9 mouse cellular contexts compared by ENCODE assay signal in genomic region chr13:98496917-98497870, GRCm38 (mm10). TPM values are rescaled to one million over a fixed set of nuclear protein-coding genes. Genes with fewer than 3 reads are reported as not detected.
DNase-seq lines count a peak whose midpoint lies in the region; ATAC-seq and TF ChIP-seq lines count a peak whose summit lies in the region.
"Had no signal": no experiment of that assay in that cellular context is flagged by ENCODE, and none has a peak within 500 bp of the region (broad histone marks: within the 10 kb centered on the region; RNA-seq: fewer than 3 reads in every experiment).

No protein-coding gene starts in this region.

- 32% methylated on average over 16 of the region's 16 CpGs for whole genome bisulfite sequencing in lung, postnatal 0 days
- 38% methylated on average over 16 of the region's 16 CpGs for WGBS in lung, adult 2 months
- WGBS in forebrain, embryonic 15.5 days, result 12% methylated on average over 16 of the region's 16 CpGs
- 32% methylated on average over 16 of the region's 16 CpGs for WGBS in limb, embryonic 11.5 days

- no peak for ATAC-seq in lung, postnatal 0 days
- peak; percentile 85 for ATAC-seq in forebrain, embryonic 15.5 days (replicated peaks)
- ATAC-seq in limb, embryonic 11.5 days (ENCODE audit: insufficient number of reproducible peaks, low FRiP score, low TSS enrichment, low read depth), result no peak

- no peaks in the 10 kb centered on the region for H3K36me3 ChIP-seq in lung, postnatal 0 days (ENCODE audit: insufficient read depth, low read length)
- no peaks in the 10 kb centered on the region for H3K36me3 ChIP-seq in forebrain, embryonic 15.5 days
- no peaks in the 10 kb centered on the region for H3K36me3 ChIP-seq in limb, embryonic 11.5 days (ENCODE audit: control insufficient read depth, insufficient read depth, low read length)
- H3K36me3 ChIP-seq: liver, embryonic 15.5 days had no signal

- no peak overlapping the region for H3K27ac ChIP-seq in lung, postnatal 0 days (ENCODE audit: low read length)
- H3K27ac ChIP-seq in forebrain, embryonic 15.5 days (replicated peaks), result no peak overlapping the region
- H3K27ac ChIP-seq in limb, embryonic 11.5 days (replicated peaks; ENCODE audit: low read depth, low read length), result no peak overlapping the region
- H3K27ac ChIP-seq: liver, embryonic 15.5 days had no signal

- no peak for TF ChIP-seq POLR2A in lung, adult 2 months (IDR thresholded peaks at IDR 0.05; ENCODE audit: borderline replicate concordance, extremely low read depth, low read depth, low read length)

- H3K27me3 ChIP-seq in lung, postnatal 0 days (replicated peaks; ENCODE audit: insufficient read depth, low read length), result peaks cover 33% of the 10 kb centered on the region; the same call in 1 of the 2 replicates
- H3K27me3 ChIP-seq in forebrain, embryonic 15.5 days, result peaks cover 48% of the 10 kb centered on the region
- H3K27me3 ChIP-seq in limb, embryonic 11.5 days (ENCODE audit: control insufficient read depth, insufficient read depth, low read length), result peaks cover 39% of the 10 kb centered on the region

- H3K4me1 ChIP-seq in lung, postnatal 0 days (ENCODE audit: insufficient read depth, low read depth, low read length), result no peaks in the 10 kb centered on the region; the same call in 1 of the 2 replicates
- no peaks in the 10 kb centered on the region for H3K4me1 ChIP-seq in lung, adult 2 months (ENCODE audit: control insufficient read depth, insufficient read depth, low read length)
- peaks cover 15% of the 10 kb centered on the region for H3K4me1 ChIP-seq in forebrain, embryonic 15.5 days
- H3K4me1 ChIP-seq in limb, embryonic 11.5 days (ENCODE audit: control insufficient read depth, insufficient read depth, low read length), result peaks cover 4% of the 10 kb centered on the region; the same call in 1 of the 2 replicates
- H3K4me1 ChIP-seq: liver, embryonic 15.5 days had no signal

- no peak overlapping the region for H3K4me2 ChIP-seq in lung, postnatal 0 days (replicated peaks; ENCODE audit: low read depth, low read length)
- no peak overlapping the region for H3K4me2 ChIP-seq in forebrain, embryonic 15.5 days (replicated peaks)
- no peak overlapping the region for H3K4me2 ChIP-seq in limb, embryonic 11.5 days (ENCODE audit: low read depth, severe bottlenecking)
- H3K4me2 ChIP-seq: liver, embryonic 15.5 days had no signal

- H3K9ac ChIP-seq in lung, postnatal 0 days (replicated peaks; ENCODE audit: low read depth), result no peak overlapping the region
- H3K9ac ChIP-seq in forebrain, embryonic 15.5 days (replicated peaks), result no peak overlapping the region
- no peak overlapping the region for H3K9ac ChIP-seq in limb, embryonic 11.5 days (ENCODE audit: low read length)
- H3K9ac ChIP-seq: liver, embryonic 15.5 days had no signal

- DNase-seq in lung, postnatal 0 days (ENCODE audit: low spot score), result no peak
- no peak for DNase-seq in lung, adult 2 months
- DNase-seq in adrenal gland, adult 8-10 months, result peak; percentile 7
- peak; percentile 74 for DNase-seq in limb, embryonic 11.5 days (ENCODE audit: low spot score)
- DNase-seq in spleen, postnatal 10 days (ENCODE audit: low spot score in 2 of 2), result no peak
- no peak for DNase-seq in gastrocnemius, postnatal 14 days
- no peak for DNase-seq in left cerebral cortex, adult 9 months (ENCODE audit: low spot score in 2 of 2)

- H3K4me3 ChIP-seq in lung, postnatal 0 days (ENCODE audit: low read depth, low read length), result no peak overlapping the region
- H3K4me3 ChIP-seq in lung, adult 2 months (replicated peaks; ENCODE audit: extremely low read depth, low read depth, low read length), result no peak overlapping the region
- no peak overlapping the region for H3K4me3 ChIP-seq in forebrain, embryonic 15.5 days
- H3K4me3 ChIP-seq in limb, embryonic 11.5 days (ENCODE audit: low read depth, low read length), result no peak overlapping the region
- H3K4me3 ChIP-seq: liver, embryonic 15.5 days had no signal

- no peak for TF ChIP-seq EP300 in lung, postnatal 0 days (IDR thresholded peaks at IDR 0.05)

- peak; percentile 68 for TF ChIP-seq CTCF in lung, postnatal 0 days (IDR thresholded peaks at IDR 0.05)
- TF ChIP-seq CTCF in lung, adult 2 months (IDR thresholded peaks at IDR 0.05; ENCODE audit: insufficient read depth, low read length), result no peak

- no peaks in the 10 kb centered on the region for H3K9me3 ChIP-seq in lung, postnatal 0 days (ENCODE audit: low read length)
- H3K9me3 ChIP-seq in forebrain, embryonic 15.5 days, result no peaks in the 10 kb centered on the region
- no peaks in the 10 kb centered on the region for H3K9me3 ChIP-seq in limb, embryonic 11.5 days (ENCODE audit: control insufficient read depth, low read length)

- intact Hi-C loops in gastrocnemius, postnatal 14 days (cut with DNase I; ENCODE audit: low total_unique reads), result no loop called here

RNA-seq across cellular contexts. Expression of gene Gm10320, which starts 5.4 kb away (rescaled TPM):
- 1.3 and 2.0 TPM in 2 replicates for polyA plus RNA-seq in lung, postnatal 0 days (2015; fragmentation: Nextera tagmentation; extraction: Ambion mirVana)
- 0.52 and 1.1 TPM in 2 replicates for polyA plus RNA-seq in lung, adult 2 months (2012; rRNA removed)
- under 1 TPM in 2 of 4 experiments, not detected in 2; 0.65 to 0.80 TPM for total RNA-seq in adrenal gland, adult 8-10 months (2022)
- polyA plus RNA-seq in forebrain, embryonic 15.5 days (2015; fragmentation: Nextera tagmentation; extraction: Ambion mirVana), result 0.59 and 1.4 TPM in 2 replicates
- 1.4 and 1.8 TPM in 2 replicates for polyA plus RNA-seq in limb, embryonic 11.5 days (2014; fragmentation: Nextera tagmentation; extraction: Ambion mirVana)
- not detected for total RNA-seq in gastrocnemius, postnatal 14 days (2021)

Comparison
In these comparisons a context has a peak if more than half of its experiments do, and no peak if none do; other contexts are left out.
1. DNase-seq: peak in adrenal gland, adult 8-10 months (single experiment) and limb, embryonic 11.5 days (single experiment); none in lung, postnatal 0 days (single experiment), lung, adult 2 months (single experiment), spleen, postnatal 10 days (0 of 2), gastrocnemius, postnatal 14 days (single experiment) and left cerebral cortex, adult 9 months (0 of 2).